10 mouse cellular contexts compared by ENCODE assay signal in the genomic region with DNA sequence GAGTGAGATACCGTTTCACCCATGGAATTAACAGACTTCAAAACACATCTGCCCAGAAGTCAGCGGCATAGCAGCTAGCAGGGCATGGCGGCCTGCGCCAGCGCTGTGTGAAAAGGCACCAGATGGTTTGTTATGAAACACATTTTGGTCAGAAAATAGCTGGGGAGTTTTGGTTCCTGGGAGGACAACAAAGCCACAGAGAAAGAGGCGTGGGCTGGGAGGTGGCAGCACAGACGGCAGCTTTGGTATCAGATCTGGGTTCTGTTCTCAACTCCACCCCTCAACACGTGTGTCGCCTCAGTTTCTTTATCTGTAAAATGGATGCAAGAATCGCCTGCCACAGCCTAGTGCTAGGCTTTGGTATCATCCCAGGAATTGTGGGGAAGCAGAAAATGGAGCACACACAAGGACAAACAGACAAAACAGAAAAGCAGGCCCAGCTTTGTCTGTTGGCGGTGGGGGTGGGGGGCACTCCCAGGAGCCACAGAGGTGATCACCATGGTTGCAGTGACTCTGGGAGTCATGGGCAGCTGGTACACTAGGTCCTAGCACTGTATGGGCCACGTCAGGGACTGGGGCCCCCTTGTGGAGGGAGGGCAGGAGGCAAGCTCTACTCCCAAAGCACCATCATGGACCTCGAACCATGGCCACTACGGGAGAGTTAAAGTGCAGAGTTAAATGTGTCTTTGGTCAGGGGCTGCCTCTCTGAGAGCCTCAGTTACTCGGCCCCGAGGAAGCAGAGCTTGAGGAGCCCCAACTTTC. TPM values are rescaled to one million over a fixed set of nuclear protein-coding genes. Genes with fewer than 3 reads are reported as not detected.
A peak's percentile ranks its signal among the peaks of the same experiment; 100 is the strongest.
DNase-seq lines count a peak whose midpoint lies in the region; ATAC-seq and TF ChIP-seq lines count a peak whose summit lies in the region.
"Had no signal": no experiment of that assay in that cellular context is flagged by ENCODE, and none has a peak within 500 bp of the region (broad histone marks: within the 10 kb centered on the region; RNA-seq: fewer than 3 reads in every experiment).

No protein-coding gene starts in this region.

- H3K9ac ChIP-seq in intestine, postnatal 0 days (ENCODE audit: low read depth, low read length): no peak overlapping the region
- no peak overlapping the region for H3K9ac ChIP-seq in intestine, embryonic 15.5 days
- no peak overlapping the region for H3K9ac ChIP-seq in liver, embryonic 14.5 days (replicated peaks)
- H3K9ac ChIP-seq: lung, embryonic 15.5 days had no signal

- H3K36me3 ChIP-seq in intestine, postnatal 0 days (ENCODE audit: control insufficient read depth, insufficient read depth): peaks cover 47% of the 10 kb centered on the region
- peaks cover 12% of the 10 kb centered on the region; the same call in 1 of the 2 replicates for H3K36me3 ChIP-seq in intestine, embryonic 15.5 days
- peaks cover 42% of the 10 kb centered on the region for H3K36me3 ChIP-seq in liver, embryonic 14.5 days (replicated peaks; ENCODE audit: control insufficient read depth, insufficient read depth, low read depth)

- H3K9me3 ChIP-seq in intestine, postnatal 0 days (ENCODE audit: control insufficient read depth): no peaks in the 10 kb centered on the region
- H3K9me3 ChIP-seq in intestine, embryonic 15.5 days: no peaks in the 10 kb centered on the region
- no peaks in the 10 kb centered on the region for H3K9me3 ChIP-seq in liver, embryonic 14.5 days (ENCODE audit: control insufficient read depth, low read length)
- H3K9me3 ChIP-seq: lung, embryonic 15.5 days had no signal

- H3K27ac ChIP-seq in intestine, postnatal 0 days (ENCODE audit: low read depth, low read length): no peak overlapping the region
- H3K27ac ChIP-seq in intestine, embryonic 15.5 days: no peak overlapping the region
- no peak overlapping the region for H3K27ac ChIP-seq in embryonic fibroblast, embryonic 13.5 days (ENCODE audit: insufficient read depth, low read length)
- no peak overlapping the region for H3K27ac ChIP-seq in liver, embryonic 14.5 days
- H3K27ac ChIP-seq: lung, embryonic 15.5 days had no signal

- TF ChIP-seq POLR2A in embryonic fibroblast, embryonic 13.5 days (IDR thresholded peaks at IDR 0.05; ENCODE audit: low read depth, low read length): no peak

- DNase-seq in MN1 (ENCODE audit: low spot score): peak; percentile 27
- no peak for DNase-seq in liver, embryonic 14.5 days (ENCODE audit: low read depth in 3 of 3, low spot score in 3 of 3)
- DNase-seq in urinary bladder, postnatal 36 days (ENCODE audit: low spot score in 2 of 2): no peak
- no peak for DNase-seq in embryo, embryonic 11 days
- DNase-seq: heart, adult 18-20 months had no signal

- H3K4me3 ChIP-seq in intestine, postnatal 0 days (ENCODE audit: low read depth, low read length): no peak overlapping the region
- no peak overlapping the region for H3K4me3 ChIP-seq in intestine, embryonic 15.5 days (replicated peaks)
- H3K4me3 ChIP-seq in embryonic fibroblast, embryonic 13.5 days (ENCODE audit: insufficient read depth, low read length): no peak overlapping the region
- no peak overlapping the region for H3K4me3 ChIP-seq in liver, embryonic 14.5 days (ENCODE audit: insufficient read depth in 1 of 2, low read depth in 2 of 2, low read length in 2 of 2)
- H3K4me3 ChIP-seq: lung, embryonic 15.5 days had no signal

- H3K27me3 ChIP-seq in intestine, postnatal 0 days (replicated peaks; ENCODE audit: control insufficient read depth, insufficient read depth, low read length): no peaks in the 10 kb centered on the region
- H3K27me3 ChIP-seq in intestine, embryonic 15.5 days (replicated peaks): no peaks in the 10 kb centered on the region
- no peaks in the 10 kb centered on the region for H3K27me3 ChIP-seq in liver, embryonic 14.5 days (ENCODE audit: control insufficient read depth, insufficient read depth, low read length)
- H3K27me3 ChIP-seq: lung, embryonic 15.5 days had no signal

- 86% methylated on average over 16 of the region's 16 CpGs for WGBS in intestine, postnatal 0 days
- 85% methylated on average over 16 of the region's 16 CpGs for WGBS in intestine, embryonic 15.5 days
- WGBS in liver, embryonic 14.5 days (ENCODE audit: insufficient replicate concordance): 59% methylated on average over 16 of the region's 16 CpGs

- TF ChIP-seq CTCF in intestine, postnatal 0 days (IDR thresholded peaks at IDR 0.05; ENCODE audit: low read depth): peak; percentile 60
- peak; percentile 49; the same call in 1 of the 2 replicates for TF ChIP-seq CTCF in embryonic fibroblast, embryonic 13.5 days (IDR thresholded peaks at IDR 0.05; ENCODE audit: borderline replicate concordance, insufficient read depth, low read length)
- TF ChIP-seq CTCF in liver, embryonic 14.5 days (IDR thresholded peaks at IDR 0.05; ENCODE audit: low read depth): peak; percentile 68

- H3K4me2 ChIP-seq in intestine, postnatal 0 days (replicated peaks; ENCODE audit: low read depth): no peak overlapping the region
- no peak overlapping the region for H3K4me2 ChIP-seq in intestine, embryonic 15.5 days (replicated peaks)
- H3K4me2 ChIP-seq in liver, embryonic 14.5 days (ENCODE audit: low read depth): no peak overlapping the region
- H3K4me2 ChIP-seq: lung, embryonic 15.5 days had no signal

- ATAC-seq in intestine, postnatal 0 days: no peak
- ATAC-seq in intestine, embryonic 15.5 days: no peak
- ATAC-seq in liver, embryonic 14.5 days (ENCODE audit: insufficient read depth): no peak
- ATAC-seq in monocyte, adult 5-6 weeks (replicated peaks; ENCODE audit: insufficient number of reproducible peaks, low FRiP score, low TSS enrichment, poor library complexity, severe bottlenecking): no peak

- TF ChIP-seq EP300 in liver, embryonic 14.5 days (IDR thresholded peaks at IDR 0.05; ENCODE audit: low read depth): no peak

- H3K4me1 ChIP-seq in intestine, postnatal 0 days (replicated peaks; ENCODE audit: control insufficient read depth, insufficient read depth, low read length): no peaks in the 10 kb centered on the region
- H3K4me1 ChIP-seq in intestine, embryonic 15.5 days (replicated peaks): peaks cover 7% of the 10 kb centered on the region
- H3K4me1 ChIP-seq in embryonic fibroblast, embryonic 13.5 days (ENCODE audit: control insufficient read depth, insufficient read depth, low read length): peaks cover 4% of the 10 kb centered on the region
- peaks cover 7 to 17% of the 10 kb centered on the region in 2 experiments for H3K4me1 ChIP-seq in liver, embryonic 14.5 days (replicated peaks; ENCODE audit: control insufficient read depth in 2 of 2, insufficient read depth in 2 of 2, low read length in 1 of 2)

RNA-seq across cellular contexts. Expression of gene Ldlrap1, which starts 21.7 kb away (rescaled TPM):
- 18.0 and 18.1 TPM in 2 replicates for polyA plus RNA-seq in intestine, postnatal 0 days (2015; fragmentation: Nextera tagmentation; extraction: Ambion mirVana)
- 15.9 and 18.6 TPM in 2 replicates for polyA plus RNA-seq in intestine, embryonic 15.5 days (2015; fragmentation: Nextera tagmentation; extraction: Ambion mirVana)
- 13.3 and 16.5 TPM in 2 replicates for polyA plus RNA-seq in embryonic fibroblast, embryonic 13.5 days (2011; ENCODE audit: insufficient read length, low read depth, missing spikeins)
- polyA plus RNA-seq in liver, embryonic 14.5 days (2012; rRNA removed): 7.0 and 9.1 TPM in 2 replicates
- 13.4 and 19.2 TPM in 2 replicates for polyA plus RNA-seq in liver, embryonic 14.5 days (2014; fragmentation: Nextera tagmentation; extraction: Ambion mirVana)
- total RNA-seq in monocyte, adult 5-6 weeks (2017): 32.2 to 42.1 TPM (median 33.3 TPM) in 3 replicates

RNA-seq across cellular contexts. Expression of gene Man1c1, which starts 42.0 kb away (rescaled TPM):
- polyA plus RNA-seq in intestine, postnatal 0 days (2015; fragmentation: Nextera tagmentation; extraction: Ambion mirVana): 1.7 TPM in 2 replicates
- polyA plus RNA-seq in intestine, embryonic 15.5 days (2015; fragmentation: Nextera tagmentation; extraction: Ambion mirVana): 3.0 TPM in 2 replicates
- 23.4 and 26.7 TPM in 2 replicates for polyA plus RNA-seq in embryonic fibroblast, embryonic 13.5 days (2011; ENCODE audit: insufficient read length, low read depth, missing spikeins)
- polyA plus RNA-seq in liver, embryonic 14.5 days (2012; rRNA removed): 1.6 and 1.9 TPM in 2 replicates
- 1.00 and 1.2 TPM in 2 replicates for polyA plus RNA-seq in liver, embryonic 14.5 days (2014; fragmentation: Nextera tagmentation; extraction: Ambion mirVana)
- total RNA-seq in monocyte, adult 5-6 weeks (2017): 12.8 to 13.9 TPM (median 13.3 TPM) in 3 replicates
